Mouse (Mus musculus) heart, adult 2 months (tissue): Measurements from ENCODE around the gene 4632433K11Rik.

ENCODE experiments used
- CTCF ChIP-seq: fragments of 200-600 bp; IDR thresholded peaks from 2 replicates; pipeline ENCODE4 v1.8.1; 2022; ENCODE audit warnings: antibody characterized with exemption, mild to moderate bottlenecking, moderate library complexity
- EP300 ChIP-seq: fragments of 200-500 bp; IDR thresholded peaks from 2 replicates; pipeline ENCODE4 v1.6.1; 2011; ENCODE audit warnings: low read depth, low read length, control low read depth; ENCODE audit not compliant: insufficient read depth
- POLR2A ChIP-seq: fragments of 200-500 bp; IDR thresholded peaks from 2 replicates; pipeline ENCODE4 v1.6.1; 2011; ENCODE audit warnings: mild to moderate bottlenecking, low read depth, low read length, control low read depth; ENCODE audit not compliant: insufficient read depth

DNA sequence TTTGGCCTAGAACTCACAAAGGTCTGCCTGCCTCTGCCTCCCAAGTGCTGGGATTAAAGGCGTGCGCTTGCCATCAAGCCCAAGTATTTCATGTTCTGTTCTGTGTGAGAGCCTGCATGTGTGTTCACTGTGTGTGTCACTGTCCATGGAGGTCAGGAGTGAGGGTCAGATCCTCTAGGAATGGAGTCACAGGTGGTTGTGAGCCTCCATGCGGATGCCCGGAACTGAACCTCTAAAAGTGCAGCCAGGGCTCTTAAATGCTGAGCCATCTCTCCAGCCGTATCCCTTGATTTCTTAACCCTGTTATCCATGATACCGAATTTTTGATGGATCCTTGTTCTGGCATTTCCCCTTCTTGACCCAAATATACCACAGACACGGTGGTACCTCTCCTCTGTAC is 3.1 kb downstream of the 4632433K11Rik start:
- TF ChIP-seq CTCF (no peak), POLR2A (no peak), EP300 (no peak)
